Mouse (Mus musculus) CD4-positive, CD25-positive, alpha-beta regulatory T cell, adult 4 months (primary cell): ENCODE measurements around the gene Rnf43. TPM values are rescaled to one million over a fixed set of nuclear protein-coding genes. Genes with fewer than 3 reads are reported as not detected.

ENCODE experiments used
- ATAC-seq: one replicate; pipeline ENCODE4 v1.8.0; 2017
- polyA plus RNA-seq, 2 experiments: library from polyadenylated mRNA; unstranded; fragments of 100-300 nt; shearing (Covaris generic); gene quantifications; one replicate each; pipeline ENCODE4 v1.2.1; 2017

The Rnf43 gene
- polyA plus RNA-seq, 2 experiments from 2014 or later: 24.9 to 25.4 TPM

- no peak for ATAC-seq
Measured at GRCm38 (mm10) chr11:87761806-87762701, 99.5 kb downstream of the Rnf43 start.

GRCm38 (mm10) chr11:87762702-87763385 lies 100.3 kb downstream of the Rnf43 start:
- no peak for ATAC-seq

GRCm38 (mm10) chr11:87763511-87763987 lies 101.0 kb downstream of the Rnf43 start:
- ATAC-seq: no peak

GRCm38 (mm10) chr11:87763988-87764876 lies 101.7 kb downstream of the Rnf43 start:
- no peak for ATAC-seq

GRCm38 (mm10) chr11:87768745-87769144 lies 106.2 kb downstream of the Rnf43 start:
- ATAC-seq: no peak

- peak; percentile 82 for ATAC-seq
Measured at GRCm38 (mm10) chr11:87770989-87771388, 108.5 kb downstream of the Rnf43 start.

- no peak for ATAC-seq
Measured at GRCm38 (mm10) chr11:87772354-87772753, 109.8 kb downstream of the Rnf43 start.

- ATAC-seq: no peak
Measured at GRCm38 (mm10) chr11:87778100-87778765, 115.7 kb downstream of the Rnf43 start.

GRCm38 (mm10) chr11:87778915-87779314 lies 116.4 kb downstream of the Rnf43 start:
- ATAC-seq: no peak

- ATAC-seq: no peak
Measured at GRCm38 (mm10) chr11:87779392-87779791, 116.9 kb downstream of the Rnf43 start.

GRCm38 (mm10) chr11:87780130-87780529 lies 117.6 kb downstream of the Rnf43 start:
- ATAC-seq: no peak

Other genes starting within 250 kb of the Rnf43 start
- gene Gm11492, start 96.1 kb upstream of the Rnf43 start, polyA plus RNA-seq: not detected
- 1 to 10 TPM; 1.5 to 3.7 TPM for gene Sept4, start 93.8 kb upstream of the Rnf43 start, polyA plus RNA-seq
- 10 to 100 TPM in 1 of 2 experiments, 1 to 10 TPM in 1; 8.8 to 22.1 TPM for gene Mtmr4, start 70.6 kb upstream of the Rnf43 start, polyA plus RNA-seq
- under 1 TPM; 0.17 to 0.19 TPM for gene Hsf5, start 45.6 kb upstream of the Rnf43 start, polyA plus RNA-seq
- 100 to 1,000 TPM; 346 to 405 TPM for gene Supt4a, start 74.8 kb downstream of the Rnf43 start, polyA plus RNA-seq
- gene Tspoap1, start 97.8 kb downstream of the Rnf43 start, polyA plus RNA-seq: 1 to 10 TPM; 3.1 to 3.7 TPM
- not detected for gene Mpo, start 130.9 kb downstream of the Rnf43 start, polyA plus RNA-seq
- gene Lpo, start 165.6 kb downstream of the Rnf43 start, polyA plus RNA-seq: not detected
- gene Mks1, start 190.5 kb downstream of the Rnf43 start, polyA plus RNA-seq: 1 to 10 TPM; 5.1 to 9.9 TPM
- gene Epx, start 212.8 kb downstream of the Rnf43 start, polyA plus RNA-seq: not detected
- gene Olfr462, start 229.5 kb downstream of the Rnf43 start, polyA plus RNA-seq: not detected
- not detected for gene Olfr463, start 234.7 kb downstream of the Rnf43 start, polyA plus RNA-seq